ENCODE assay signal across 26 mouse cellular contexts in the genomic region with DNA sequence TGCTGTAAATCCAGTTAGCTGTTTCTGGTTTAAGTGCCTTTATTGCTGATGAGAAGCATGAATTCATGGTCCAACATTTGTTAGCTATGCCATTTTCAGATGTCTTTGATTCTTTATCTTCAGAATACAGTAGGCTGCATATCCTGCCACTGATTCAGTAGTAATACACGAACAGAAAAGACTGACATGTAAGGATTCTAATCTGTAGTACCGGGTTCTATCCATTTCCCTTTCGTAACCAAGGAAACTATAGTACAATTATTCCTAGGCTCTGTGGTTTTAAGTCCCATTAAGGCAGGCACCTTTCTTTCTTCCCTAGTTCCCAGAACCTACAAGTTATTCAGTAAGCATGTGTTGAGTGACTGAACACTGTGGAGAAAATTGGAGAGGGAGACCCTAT.
A peak's percentile ranks its signal among the peaks of the same experiment; 100 is the strongest.
DNase-seq lines count a peak whose midpoint lies in the region; ATAC-seq and TF ChIP-seq lines count a peak whose summit lies in the region.
"Had no signal": no experiment of that assay in that cellular context is flagged by ENCODE, and none has a peak within 500 bp of the region (broad histone marks: within the 10 kb centered on the region; RNA-seq: fewer than 3 reads in every experiment).

No protein-coding gene starts in this region.

- 53% methylated on average over 3 of the region's 3 CpGs for WGBS in forebrain, embryonic 13.5 days
- WGBS in forebrain, embryonic 11.5 days: 75% methylated on average over 3 of the region's 3 CpGs
- WGBS in midbrain, embryonic 13.5 days: 56% methylated on average over 3 of the region's 3 CpGs
- 86% methylated on average over 3 of the region's 3 CpGs for WGBS in midbrain, embryonic 10.5 days
- 41% methylated on average over 3 of the region's 3 CpGs for WGBS in midbrain, postnatal 0 days
- 51% methylated on average over 3 of the region's 3 CpGs for WGBS in liver, embryonic 12.5 days (ENCODE audit: insufficient replicate concordance)

- no peak for TF ChIP-seq POLR2A in brain, embryonic 14.5 days (IDR thresholded peaks at IDR 0.05; ENCODE audit: borderline replicate concordance, extremely low read depth, insufficient read depth, insufficient read length, poor library complexity, severe bottlenecking)

- ATAC-seq in forebrain, embryonic 13.5 days: 0 out of 2 replicates have a peak, but pooled peaks have one; percentile 16
- ATAC-seq in forebrain, embryonic 11.5 days (replicated peaks; ENCODE audit: low FRiP score): no peak
- ATAC-seq in midbrain, embryonic 13.5 days: 0 out of 2 replicates have a peak, but pooled peaks have one; percentile 20
- 0 out of 2 replicates have a peak, but pooled peaks have one; percentile 22 for ATAC-seq in midbrain, postnatal 0 days (ENCODE audit: low FRiP score)
- ATAC-seq in liver, embryonic 12.5 days: no peak
- ATAC-seq: activated CD4-positive, CD25-positive, alpha-beta regulatory T cell, adult 4 months had no signal

- no peak overlapping the region for H3K4me2 ChIP-seq in forebrain, embryonic 13.5 days
- H3K4me2 ChIP-seq in forebrain, embryonic 11.5 days (ENCODE audit: low read depth, low read length, severe bottlenecking): no peak overlapping the region
- H3K4me2 ChIP-seq in midbrain, embryonic 13.5 days (replicated peaks): no peak overlapping the region
- H3K4me2 ChIP-seq in midbrain, postnatal 0 days (ENCODE audit: low read depth, low read length, poor library complexity, severe bottlenecking): no peak overlapping the region
- no peak overlapping the region for H3K4me2 ChIP-seq in liver, embryonic 12.5 days
- H3K4me2 ChIP-seq: embryonic facial prominence, embryonic 13.5 days; heart, embryonic 12.5 days; heart, embryonic 15.5 days; hindbrain, embryonic 12.5 days; hindbrain, embryonic 15.5 days had no signal

- no peaks in the 10 kb centered on the region for H3K27me3 ChIP-seq in forebrain, embryonic 13.5 days
- H3K27me3 ChIP-seq in forebrain, embryonic 11.5 days (ENCODE audit: control insufficient read depth, insufficient read depth, low read length): no peaks in the 10 kb centered on the region
- no peaks in the 10 kb centered on the region for H3K27me3 ChIP-seq in midbrain, embryonic 13.5 days
- no peaks in the 10 kb centered on the region for H3K27me3 ChIP-seq in midbrain, embryonic 10.5 days (ENCODE audit: low read depth, poor library complexity, severe bottlenecking)
- H3K27me3 ChIP-seq in midbrain, postnatal 0 days (ENCODE audit: insufficient read depth, low read length): no peaks in the 10 kb centered on the region
- H3K27me3 ChIP-seq in liver, embryonic 12.5 days (replicated peaks): no peaks in the 10 kb centered on the region
- H3K27me3 ChIP-seq: heart, embryonic 12.5 days; heart, embryonic 15.5 days; hindbrain, embryonic 12.5 days; hindbrain, embryonic 15.5 days had no signal

- no peaks in the 10 kb centered on the region for H3K36me3 ChIP-seq in forebrain, embryonic 13.5 days (ENCODE audit: poor library complexity, severe bottlenecking)
- H3K36me3 ChIP-seq in forebrain, embryonic 11.5 days (ENCODE audit: control insufficient read depth, insufficient read depth, low read length): no peaks in the 10 kb centered on the region
- no peaks in the 10 kb centered on the region for H3K36me3 ChIP-seq in midbrain, embryonic 13.5 days
- H3K36me3 ChIP-seq in midbrain, embryonic 10.5 days: no peaks in the 10 kb centered on the region
- H3K36me3 ChIP-seq in midbrain, postnatal 0 days (ENCODE audit: insufficient read depth, low read length): no peaks in the 10 kb centered on the region
- H3K36me3 ChIP-seq in liver, embryonic 12.5 days: no peaks in the 10 kb centered on the region
- H3K36me3 ChIP-seq: embryonic facial prominence, embryonic 10.5 days; embryonic facial prominence, embryonic 13.5 days; heart, embryonic 12.5 days; heart, embryonic 15.5 days; hindbrain, embryonic 12.5 days; hindbrain, embryonic 15.5 days had no signal

- no peak overlapping the region for H3K4me3 ChIP-seq in forebrain, embryonic 13.5 days
- H3K4me3 ChIP-seq in forebrain, embryonic 11.5 days (ENCODE audit: low read depth, low read length): no peak overlapping the region
- no peak overlapping the region for H3K4me3 ChIP-seq in midbrain, embryonic 13.5 days (replicated peaks)
- H3K4me3 ChIP-seq in midbrain, embryonic 10.5 days: no peak overlapping the region
- H3K4me3 ChIP-seq in midbrain, postnatal 0 days (ENCODE audit: low read depth, low read length): no peak overlapping the region
- no peak overlapping the region for H3K4me3 ChIP-seq in liver, embryonic 12.5 days
- H3K4me3 ChIP-seq: embryonic facial prominence, embryonic 10.5 days; embryonic facial prominence, embryonic 13.5 days; erythroblast, embryonic 14.5 days; heart, embryonic 12.5 days; heart, embryonic 15.5 days; hindbrain, embryonic 12.5 days; hindbrain, embryonic 15.5 days had no signal

- H3K27ac ChIP-seq in forebrain, embryonic 13.5 days: no peak overlapping the region
- H3K27ac ChIP-seq in forebrain, embryonic 11.5 days (ENCODE audit: low read depth, low read length): no peak overlapping the region
- H3K27ac ChIP-seq in midbrain, embryonic 13.5 days: no peak overlapping the region
- H3K27ac ChIP-seq in midbrain, embryonic 10.5 days (replicated peaks): no peak overlapping the region
- no peak overlapping the region for H3K27ac ChIP-seq in midbrain, postnatal 0 days (ENCODE audit: low read depth, low read length)
- H3K27ac ChIP-seq in liver, embryonic 12.5 days: no peak overlapping the region
- H3K27ac ChIP-seq: embryonic facial prominence, embryonic 10.5 days; embryonic facial prominence, embryonic 13.5 days; heart, embryonic 15.5 days; hindbrain, embryonic 12.5 days; hindbrain, embryonic 15.5 days had no signal

- no peaks in the 10 kb centered on the region for H3K9me3 ChIP-seq in forebrain, embryonic 13.5 days (replicated peaks)
- no peaks in the 10 kb centered on the region for H3K9me3 ChIP-seq in forebrain, embryonic 11.5 days (ENCODE audit: control insufficient read depth, low read length)
- H3K9me3 ChIP-seq in midbrain, embryonic 13.5 days: no peaks in the 10 kb centered on the region
- H3K9me3 ChIP-seq in midbrain, embryonic 10.5 days (replicated peaks): no peaks in the 10 kb centered on the region
- no peaks in the 10 kb centered on the region for H3K9me3 ChIP-seq in midbrain, postnatal 0 days (ENCODE audit: low read length)
- H3K9me3 ChIP-seq in liver, embryonic 12.5 days (replicated peaks): no peaks in the 10 kb centered on the region
- H3K9me3 ChIP-seq: embryonic facial prominence, embryonic 10.5 days; embryonic facial prominence, embryonic 13.5 days; heart, embryonic 12.5 days; heart, embryonic 15.5 days; hindbrain, embryonic 12.5 days; hindbrain, embryonic 15.5 days had no signal

- no peak overlapping the region for H3K9ac ChIP-seq in forebrain, embryonic 13.5 days
- H3K9ac ChIP-seq in forebrain, embryonic 11.5 days (ENCODE audit: low read length): no peak overlapping the region
- no peak overlapping the region for H3K9ac ChIP-seq in midbrain, embryonic 13.5 days (replicated peaks)
- H3K9ac ChIP-seq in midbrain, postnatal 0 days (replicated peaks; ENCODE audit: low read length, poor library complexity, severe bottlenecking): no peak overlapping the region
- no peak overlapping the region for H3K9ac ChIP-seq in liver, embryonic 12.5 days
- H3K9ac ChIP-seq: embryonic facial prominence, embryonic 13.5 days; heart, embryonic 12.5 days; heart, embryonic 15.5 days; hindbrain, embryonic 12.5 days; hindbrain, embryonic 15.5 days had no signal

- no peak for TF ChIP-seq CTCF in brain, embryonic 14.5 days (IDR thresholded peaks at IDR 0.05; ENCODE audit: borderline replicate concordance, extremely low read depth, insufficient read depth, insufficient read length)
- TF ChIP-seq CTCF in midbrain, postnatal 0 days (IDR thresholded peaks at IDR 0.05): no peak

- DNase-seq in forebrain, embryonic 11.5 days (ENCODE audit: low spot score): no peak
- DNase-seq in midbrain, embryonic 10.5 days (ENCODE audit: low spot score): no peak
- peak; percentile 20 for DNase-seq in brain, embryonic 14.5 days (ENCODE audit: low read depth)
- DNase-seq in midbrain, postnatal 0 days (ENCODE audit: low spot score): no peak
- DNase-seq: adrenal gland, postnatal 10 days; adrenal gland, postnatal 36 days; cerebellum, adult 11 months; cerebellum, adult 2 months; cerebellum, adult 9-11 months; cerebellum, postnatal 25 days; embryo, embryonic 11 days; gastrocnemius, postnatal 25 days; heart, adult 18-20 months; heart, postnatal 10 days; heart, postnatal 36 days had no signal

- H3K4me1 ChIP-seq in forebrain, embryonic 13.5 days: peaks cover 9% of the 10 kb centered on the region
- no peaks in the 10 kb centered on the region for H3K4me1 ChIP-seq in forebrain, embryonic 11.5 days (replicated peaks; ENCODE audit: control insufficient read depth, insufficient read depth, low read length)
- H3K4me1 ChIP-seq in midbrain, embryonic 13.5 days (replicated peaks): peaks cover 4% of the 10 kb centered on the region; the same call in 1 of the 2 replicates
- H3K4me1 ChIP-seq in midbrain, embryonic 10.5 days: peaks cover 9% of the 10 kb centered on the region; the same call in 1 of the 2 replicates
- H3K4me1 ChIP-seq in midbrain, postnatal 0 days (ENCODE audit: insufficient read depth, low read length): no peaks in the 10 kb centered on the region
- H3K4me1 ChIP-seq in liver, embryonic 12.5 days: no peaks in the 10 kb centered on the region
- H3K4me1 ChIP-seq: heart, embryonic 12.5 days; heart, embryonic 15.5 days; hindbrain, embryonic 12.5 days; hindbrain, embryonic 15.5 days had no signal

Comparison
In these comparisons a context has a peak if more than half of its experiments do, and no peak if none do; other contexts are left out.
1. ATAC-seq: peak in forebrain, embryonic 13.5 days (single experiment), midbrain, embryonic 13.5 days (single experiment) and midbrain, postnatal 0 days (single experiment); none in forebrain, embryonic 11.5 days (single experiment) and liver, embryonic 12.5 days (single experiment).